Mouse (Mus musculus) lung, postnatal 0 days (tissue): ENCODE data around the gene Gm28230. TPM values are rescaled to one million over a fixed set of nuclear protein-coding genes. Genes with fewer than 3 reads are reported as not detected.

ENCODE experiments used
- ATAC-seq: fragments of 200-750 bp; cut with Nextera tagmentation; 2 replicates; pipeline ENCODE4 v1.8.0; 2017; ENCODE audit warnings: moderate library complexity
- DNase-seq: peaks from one replicate; pipeline ENCODE4 v3.0.0-alpha.2; 2016; ENCODE audit warnings: low spot score
- H3K27ac ChIP-seq: fragments of 300-500 bp; sonication (generic); 2 replicates; pipeline ENCODE4 v1.5.1; 2014; ENCODE audit warnings: antibody characterized with exemption, mild to moderate bottlenecking, low read length, mixed read lengths
- H3K27me3 ChIP-seq: fragments of 300-500 bp; sonication (generic); replicated peaks from 2 replicates; pipeline ENCODE4 v1.6.1; 2014; ENCODE audit warnings: low read length, mixed read lengths; ENCODE audit not compliant: insufficient read depth
- H3K36me3 ChIP-seq: fragments of 300-500 bp; sonication (generic); 2 replicates; pipeline ENCODE4 v1.6.1; 2014; ENCODE audit warnings: low read length, mixed read lengths; ENCODE audit not compliant: insufficient read depth
- H3K4me1 ChIP-seq: fragments of 300-500 bp; sonication (generic); 2 replicates; pipeline ENCODE4 v1.6.1; 2014; ENCODE audit warnings: antibody characterized with exemption, low read depth, low read length, mixed read lengths; ENCODE audit not compliant: insufficient read depth
- H3K4me2 ChIP-seq: fragments of 300-500 bp; sonication (generic); replicated peaks from 2 replicates; pipeline ENCODE4 v1.6.1; 2014; ENCODE audit warnings: low read depth, mild to moderate bottlenecking, low read length, moderate library complexity, mixed read lengths
- H3K4me3 ChIP-seq: fragments of 300-500 bp; sonication (generic); 2 replicates; pipeline ENCODE4 v1.5.1; 2014; ENCODE audit warnings: low read depth, low read length
- H3K9ac ChIP-seq: fragments of 300-500 bp; sonication (generic); replicated peaks from 2 replicates; pipeline ENCODE4 v1.6.1; 2014; ENCODE audit warnings: low read depth, mild to moderate bottlenecking
- H3K9me3 ChIP-seq: fragments of 300-500 bp; sonication (generic); 2 replicates; pipeline ENCODE4 v1.6.1; 2016; ENCODE audit warnings: low read length, mixed read lengths
- CTCF ChIP-seq: IDR thresholded peaks from 2 replicates; pipeline ENCODE4 v1.5.1; 2016; ENCODE audit warnings: antibody characterized with exemption, mild to moderate bottlenecking
- EP300 ChIP-seq: IDR thresholded peaks from 2 replicates; pipeline ENCODE4 v1.6.1; 2016; ENCODE audit warnings: antibody characterized with exemption, mild to moderate bottlenecking, control low read depth
- WGBS: fragments of 180-500 bp; shearing (Covaris S2); extraction: QIAGEN DNeasy Blood & Tissue Kit; methylation state at CpG from one replicate; pipeline ENCODE4 v1.1.7; 2014; 5-methylcytosine and 5-hydroxymethylcytosine counted together
- polyA plus RNA-seq: library from polyadenylated mRNA; unstranded; fragments of >200 nt; fragmentation: Nextera tagmentation; extraction: Ambion mirVana; gene quantifications from 2 replicates; pipeline ENCODE4 v1.2.1, GENCODE M21; 2015

The Gm28230 gene
- polyA plus RNA-seq, 1 experiment from 2014 or later: not detected

DNA sequence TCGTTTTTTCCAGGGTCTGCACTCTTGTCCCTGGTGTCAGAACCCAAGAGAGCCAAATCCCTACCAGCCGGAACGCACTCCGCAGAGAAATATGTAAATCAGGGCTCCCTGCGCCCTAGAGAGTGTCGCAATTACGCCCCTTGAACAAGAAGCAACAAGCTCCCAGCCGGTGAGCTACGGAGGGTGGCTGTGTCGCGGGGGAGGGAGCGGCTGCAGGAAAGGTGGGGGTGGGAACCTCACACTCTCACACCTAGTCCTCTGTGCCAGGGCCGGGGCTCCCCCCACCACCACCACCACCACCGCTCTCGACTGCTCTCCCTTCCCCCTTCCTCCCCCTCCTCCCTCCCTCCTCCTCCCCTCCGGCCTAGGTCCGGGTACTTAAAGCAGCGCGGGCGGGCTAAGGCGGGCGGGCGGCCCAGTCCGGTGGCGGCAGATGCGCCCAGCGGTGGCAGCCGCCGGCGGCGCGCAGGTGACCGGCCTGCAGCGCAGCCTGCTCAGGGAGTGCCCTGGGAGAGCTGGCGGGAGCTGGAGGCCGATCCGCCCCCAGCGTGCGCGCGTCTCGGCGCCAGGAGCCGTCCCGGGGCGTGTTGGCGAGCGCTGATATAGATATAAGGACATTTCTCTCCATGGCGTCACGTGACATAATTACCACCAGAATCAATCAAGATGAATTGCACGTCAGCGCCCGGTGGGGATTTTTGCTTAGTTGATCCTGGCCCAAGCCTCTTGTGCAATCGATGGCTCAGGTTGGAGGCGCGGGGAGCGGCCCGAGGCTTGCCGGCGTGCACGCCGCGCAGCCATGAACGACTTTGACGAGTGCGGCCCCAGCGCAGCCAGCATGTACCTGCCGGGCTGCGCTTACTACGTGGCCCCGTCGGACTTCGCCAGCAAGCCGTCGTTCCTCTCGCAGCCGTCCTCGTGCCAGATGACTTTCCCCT lies 44.7 kb upstream of the Gm28230 start:
- no peak overlapping the region for H3K27ac ChIP-seq
- H3K4me2 ChIP-seq: peak overlapping the region; percentile 48
- 4% methylated on average over 55 of the region's 78 CpGs for WGBS
- no peak overlapping the region for H3K9ac ChIP-seq
- no peaks in the 10 kb centered on the region for H3K36me3 ChIP-seq
- DNase-seq (no peak), ATAC-seq (peak; percentile 21; the same call in 1 of the 2 replicates)
- peaks cover 5% of the 10 kb centered on the region; the same call in 1 of the 2 replicates for H3K4me1 ChIP-seq
- H3K9me3 ChIP-seq: no peaks in the 10 kb centered on the region
- peak overlapping the region; percentile 28; the same call in 1 of the 2 replicates for H3K4me3 ChIP-seq
- no peak for TF ChIP-seq EP300
- no peak for TF ChIP-seq CTCF
- H3K27me3 ChIP-seq: peaks cover 88% of the 10 kb centered on the region

DNA sequence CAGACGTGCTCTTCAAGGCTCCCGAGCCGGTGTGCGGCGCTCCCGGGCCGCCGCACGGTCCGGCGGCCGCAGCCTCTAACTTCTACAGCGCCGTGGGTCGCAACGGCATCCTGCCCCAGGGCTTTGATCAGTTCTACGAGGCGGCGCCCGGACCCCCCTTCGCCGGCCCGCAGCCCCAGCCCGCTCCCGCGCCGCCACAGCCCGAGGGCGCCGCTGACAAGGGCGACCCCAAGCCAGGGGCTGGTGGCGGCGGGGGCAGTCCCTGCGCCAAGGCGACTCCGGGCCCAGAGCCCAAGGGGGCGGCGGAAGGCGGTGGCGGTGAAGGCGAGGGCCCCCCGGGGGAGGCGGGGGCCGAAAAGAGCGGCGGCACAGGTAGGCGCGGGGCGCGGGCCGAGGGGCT lies 43.7 kb upstream of the Gm28230 start:
- Histone ChIP-seq H3K4me3 (peak overlapping the region; percentile 28), H3K36me3 (no peaks in the 10 kb centered on the region), H3K9me3 (no peaks in the 10 kb centered on the region), H3K4me2 (peak overlapping the region; percentile 48), H3K27ac (no peak overlapping the region), H3K4me1 (peaks cover 5% of the 10 kb centered on the region; the same call in 1 of the 2 replicates), H3K9ac (no peak overlapping the region), H3K27me3 (peaks cover 90% of the 10 kb centered on the region)
- ATAC-seq: no peak
- DNase-seq: no peak
- WGBS: under 1% methylated on average over 34 of the region's 51 CpGs
- TF ChIP-seq CTCF (no peak), EP300 (no peak)

DNA sequence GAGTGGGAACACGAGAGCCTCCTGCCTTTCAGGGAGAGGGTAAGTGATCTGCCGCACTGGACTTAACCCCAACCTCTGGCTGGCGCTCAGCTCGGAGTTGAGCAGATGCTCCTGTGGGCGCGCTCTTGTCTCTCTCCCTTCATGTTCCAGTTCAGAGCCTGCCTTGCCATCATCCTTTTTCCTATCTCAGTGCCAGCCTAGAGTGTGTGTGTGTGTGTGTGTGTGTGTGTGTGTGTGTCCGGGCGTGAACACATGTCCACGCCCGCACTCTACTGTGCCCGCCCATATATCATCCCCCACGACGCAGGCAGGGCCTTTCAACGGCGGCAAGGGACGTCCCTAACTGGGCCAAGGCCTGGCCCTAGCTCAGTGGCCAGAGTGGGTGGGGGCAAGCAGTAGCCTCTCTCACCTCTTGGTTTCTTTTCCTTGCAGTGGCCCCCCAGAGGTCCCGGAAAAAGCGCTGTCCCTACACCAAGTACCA lies 43.0 kb upstream of the Gm28230 start:
- no peak for DNase-seq
- whole genome bisulfite sequencing: 2% methylated on average over 18 of the region's 18 CpGs
- H3K27me3 ChIP-seq: peaks cover 91% of the 10 kb centered on the region
- no peaks in the 10 kb centered on the region for H3K9me3 ChIP-seq
- no peak for ATAC-seq
- no peak overlapping the region for H3K9ac ChIP-seq
- no peak overlapping the region for H3K27ac ChIP-seq
- no peak overlapping the region for H3K4me3 ChIP-seq
- TF ChIP-seq CTCF (no peak), EP300 (no peak)
- H3K4me1 ChIP-seq: peaks cover 5% of the 10 kb centered on the region; the same call in 1 of the 2 replicates
- no peak overlapping the region for H3K4me2 ChIP-seq
- no peaks in the 10 kb centered on the region for H3K36me3 ChIP-seq

DNA sequence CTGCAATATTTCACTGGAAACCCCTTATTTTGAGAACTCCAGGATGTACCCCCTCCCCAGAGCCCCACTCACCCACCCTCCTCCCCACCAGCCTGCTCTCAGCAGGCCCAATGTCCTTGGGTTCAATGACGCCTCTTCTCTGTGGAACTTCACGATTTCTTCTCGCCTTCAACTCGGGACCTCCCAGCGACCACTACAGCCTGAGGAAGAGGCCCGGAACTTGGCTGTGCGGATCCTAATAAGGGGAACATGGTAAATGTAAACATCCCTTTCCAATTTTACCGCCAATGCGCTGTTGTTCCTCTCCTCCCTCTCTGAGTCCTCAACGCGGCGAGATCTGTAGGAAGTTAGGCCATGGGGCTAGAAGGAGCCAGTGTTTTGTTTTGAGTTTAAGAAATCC lies 42.4 kb upstream of the Gm28230 start:
- Histone ChIP-seq H3K36me3 (no peaks in the 10 kb centered on the region), H3K9me3 (no peaks in the 10 kb centered on the region), H3K27me3 (peaks cover 94% of the 10 kb centered on the region), H3K4me2 (no peak overlapping the region), H3K9ac (no peak overlapping the region), H3K27ac (no peak overlapping the region), H3K4me1 (peaks cover 5% of the 10 kb centered on the region; the same call in 1 of the 2 replicates), H3K4me3 (no peak overlapping the region)
- 1% methylated on average over 12 of the region's 12 CpGs for WGBS
- TF ChIP-seq CTCF: no peak
- TF ChIP-seq EP300: no peak
- DNase-seq (no peak), ATAC-seq (no peak)

DNA sequence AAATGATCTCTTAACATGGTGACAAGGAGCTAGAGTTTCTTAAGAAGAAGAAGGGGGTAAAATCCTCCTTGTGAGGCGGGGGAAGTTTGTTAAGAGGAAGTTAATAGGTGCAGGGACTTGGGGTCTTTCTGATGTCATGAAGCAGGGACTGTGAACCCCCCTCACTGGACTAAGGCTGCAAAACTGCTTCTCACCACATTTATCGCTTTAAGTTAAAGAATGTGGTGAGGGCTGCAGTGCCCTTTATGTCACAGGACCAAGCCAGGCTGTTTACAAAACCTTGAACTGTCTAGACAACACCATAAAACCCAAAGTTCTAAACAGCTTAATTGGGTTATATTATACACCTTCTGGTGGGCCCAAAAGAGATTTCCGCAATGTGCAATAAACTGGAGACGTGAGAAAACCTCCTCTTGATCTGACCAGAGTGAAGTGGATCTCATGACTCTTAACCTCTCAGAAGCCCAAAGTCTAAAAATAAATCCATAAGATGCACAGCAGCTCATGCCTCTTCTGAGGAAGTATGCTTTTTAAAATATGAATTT lies 41.4 kb upstream of the Gm28230 start:
- Histone ChIP-seq H3K4me3 (no peak overlapping the region), H3K27ac (no peak overlapping the region), H3K36me3 (no peaks in the 10 kb centered on the region), H3K4me1 (peaks cover 5% of the 10 kb centered on the region; the same call in 1 of the 2 replicates), H3K27me3 (peaks cover 94% of the 10 kb centered on the region), H3K9me3 (no peaks in the 10 kb centered on the region), H3K9ac (no peak overlapping the region), H3K4me2 (no peak overlapping the region)
- WGBS: 15% methylated on average over 4 of the region's 4 CpGs
- no peak for ATAC-seq
- no peak for DNase-seq
- TF ChIP-seq CTCF (no peak), EP300 (no peak)

DNA sequence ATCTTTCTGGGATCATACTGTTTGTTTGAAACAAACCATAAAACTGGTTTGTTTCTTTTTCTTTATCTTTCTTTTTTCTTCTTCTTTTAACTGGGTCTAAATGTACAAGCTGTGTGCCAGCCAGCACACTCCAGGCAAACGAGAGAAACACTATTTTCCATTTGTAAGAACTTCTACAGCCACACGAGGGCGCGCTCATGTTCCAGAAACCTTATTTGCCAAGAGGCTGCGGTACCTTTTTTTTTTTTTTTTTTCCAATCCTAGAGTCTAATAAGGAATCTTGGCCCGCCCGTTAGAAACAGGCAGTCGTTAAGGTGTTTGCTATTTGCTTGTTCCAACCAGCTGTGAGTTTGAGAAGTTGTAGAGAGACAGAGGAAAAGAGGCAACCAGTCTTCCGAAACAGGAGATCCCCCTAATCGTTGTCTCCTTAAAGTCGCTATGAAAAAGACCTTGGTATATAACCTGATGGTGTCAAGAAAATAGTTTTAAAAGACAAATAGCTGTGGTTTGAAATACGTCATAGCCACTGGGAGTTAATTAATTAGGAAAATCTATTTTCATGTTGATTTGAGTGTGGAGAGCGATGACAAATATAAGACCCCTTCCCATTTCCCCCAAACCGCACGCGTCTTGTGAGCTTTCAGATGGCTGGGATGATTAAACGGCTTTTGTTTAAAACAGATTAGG lies 40.1 kb upstream of the Gm28230 start:
- Histone ChIP-seq H3K36me3 (no peaks in the 10 kb centered on the region), H3K27me3 (peaks cover 92% of the 10 kb centered on the region), H3K4me1 (peaks cover 5% of the 10 kb centered on the region; the same call in 1 of the 2 replicates), H3K9me3 (no peaks in the 10 kb centered on the region), H3K4me2 (no peak overlapping the region), H3K4me3 (no peak overlapping the region), H3K9ac (no peak overlapping the region), H3K27ac (no peak overlapping the region)
- WGBS: 7% methylated on average over 17 of the region's 17 CpGs
- TF ChIP-seq CTCF (peak; percentile 66), EP300 (no peak)
- DNase-seq: peak; percentile 69
- no peak for ATAC-seq
